Mouse (Mus musculus): ENCODE data around the gene Mmrn2. TPM values are rescaled to one million over a fixed set of nuclear protein-coding genes. Genes with fewer than 3 reads are reported as not detected.
"Not testable (repeated sequence)": the region's sequence is repeated elsewhere in the genome, so short reads cannot be mapped to it uniquely, and the experiment has no call there.

The Mmrn2 gene
- total RNA-seq, 1 experiment from 2014 or later = not detected

GRCm38 (mm10) chr14:34357671-34358455 is 17.4 kb upstream of the Mmrn2 start:
- ATAC-seq (replicated peaks in 1 of 2; ENCODE audit: insufficient read depth in 1 of 2, low FRiP score in 2 of 2, low TSS enrichment in 1 of 2, low read depth in 1 of 2, poor library complexity in 2 of 2, severe bottlenecking in 2 of 2) = no peak

- ATAC-seq (replicated peaks in 1 of 2; ENCODE audit: insufficient read depth in 1 of 2, low FRiP score in 2 of 2, low TSS enrichment in 1 of 2, low read depth in 1 of 2, poor library complexity in 2 of 2, severe bottlenecking in 2 of 2) = no peak
Measured at GRCm38 (mm10) chr14:34359676-34360244, 15.5 kb upstream of the Mmrn2 start.

- ATAC-seq (replicated peaks in 1 of 2; ENCODE audit: insufficient read depth in 1 of 2, low FRiP score in 2 of 2, low TSS enrichment in 1 of 2, low read depth in 1 of 2, poor library complexity in 2 of 2, severe bottlenecking in 2 of 2) = no peak
Measured at GRCm38 (mm10) chr14:34360251-34360650, 15.0 kb upstream of the Mmrn2 start.

GRCm38 (mm10) chr14:34362135-34362534 is 13.1 kb upstream of the Mmrn2 start:
- no peak for ATAC-seq (replicated peaks in 1 of 2; ENCODE audit: insufficient read depth in 1 of 2, low FRiP score in 2 of 2, low TSS enrichment in 1 of 2, low read depth in 1 of 2, poor library complexity in 2 of 2, severe bottlenecking in 2 of 2)

GRCm38 (mm10) chr14:34362726-34363445 is 12.4 kb upstream of the Mmrn2 start:
- ATAC-seq (replicated peaks in 1 of 2; ENCODE audit: insufficient read depth in 1 of 2, low FRiP score in 2 of 2, low TSS enrichment in 1 of 2, low read depth in 1 of 2, poor library complexity in 2 of 2, severe bottlenecking in 2 of 2) = peak; percentile 65 to 76

GRCm38 (mm10) chr14:34363490-34364253 is 11.6 kb upstream of the Mmrn2 start:
- ATAC-seq (replicated peaks in 1 of 2; ENCODE audit: insufficient read depth in 1 of 2, low FRiP score in 2 of 2, low TSS enrichment in 1 of 2, low read depth in 1 of 2, poor library complexity in 2 of 2, severe bottlenecking in 2 of 2) = peak; percentile 68 to 79

GRCm38 (mm10) chr14:34364254-34365146 is 10.8 kb upstream of the Mmrn2 start:
- ATAC-seq (replicated peaks in 1 of 2; ENCODE audit: insufficient read depth in 1 of 2, low FRiP score in 2 of 2, low TSS enrichment in 1 of 2, low read depth in 1 of 2, poor library complexity in 2 of 2, severe bottlenecking in 2 of 2) = not testable (repeated sequence)

GRCm38 (mm10) chr14:34365147-34365507 is 10.1 kb upstream of the Mmrn2 start:
- ATAC-seq (replicated peaks in 1 of 2; ENCODE audit: insufficient read depth in 1 of 2, low FRiP score in 2 of 2, low TSS enrichment in 1 of 2, low read depth in 1 of 2, poor library complexity in 2 of 2, severe bottlenecking in 2 of 2) = no peak

- no peak for ATAC-seq (replicated peaks in 1 of 2; ENCODE audit: insufficient read depth in 1 of 2, low FRiP score in 2 of 2, low TSS enrichment in 1 of 2, low read depth in 1 of 2, poor library complexity in 2 of 2, severe bottlenecking in 2 of 2)
Measured at GRCm38 (mm10) chr14:34370203-34370602, 5.1 kb upstream of the Mmrn2 start.

GRCm38 (mm10) chr14:34370921-34371320 is 4.3 kb upstream of the Mmrn2 start:
- ATAC-seq (replicated peaks in 1 of 2; ENCODE audit: insufficient read depth in 1 of 2, low FRiP score in 2 of 2, low TSS enrichment in 1 of 2, low read depth in 1 of 2, poor library complexity in 2 of 2, severe bottlenecking in 2 of 2) = no peak

GRCm38 (mm10) chr14:34371763-34372162 is 3.5 kb upstream of the Mmrn2 start:
- no peak for ATAC-seq (replicated peaks in 1 of 2; ENCODE audit: insufficient read depth in 1 of 2, low FRiP score in 2 of 2, low TSS enrichment in 1 of 2, low read depth in 1 of 2, poor library complexity in 2 of 2, severe bottlenecking in 2 of 2)

- no peak for ATAC-seq (replicated peaks in 1 of 2; ENCODE audit: insufficient read depth in 1 of 2, low FRiP score in 2 of 2, low TSS enrichment in 1 of 2, low read depth in 1 of 2, poor library complexity in 2 of 2, severe bottlenecking in 2 of 2)
Measured at GRCm38 (mm10) chr14:34372646-34373045, 2.6 kb upstream of the Mmrn2 start.

- ATAC-seq (replicated peaks in 1 of 2; ENCODE audit: insufficient read depth in 1 of 2, low FRiP score in 2 of 2, low TSS enrichment in 1 of 2, low read depth in 1 of 2, poor library complexity in 2 of 2, severe bottlenecking in 2 of 2) = no peak
Measured at GRCm38 (mm10) chr14:34373581-34373980, 1.7 kb upstream of the Mmrn2 start.

- ATAC-seq (replicated peaks in 1 of 2; ENCODE audit: insufficient read depth in 1 of 2, low FRiP score in 2 of 2, low TSS enrichment in 1 of 2, low read depth in 1 of 2, poor library complexity in 2 of 2, severe bottlenecking in 2 of 2) = no peak
Measured at GRCm38 (mm10) chr14:34374577-34374976, 688 bp upstream of the Mmrn2 start, which contains the start of gene Sncg. Gene Sncg, minus strand, starts transcription at chr14:34374789.

- ATAC-seq (replicated peaks in 1 of 2; ENCODE audit: insufficient read depth in 1 of 2, low FRiP score in 2 of 2, low TSS enrichment in 1 of 2, low read depth in 1 of 2, poor library complexity in 2 of 2, severe bottlenecking in 2 of 2) = no peak
Measured at GRCm38 (mm10) chr14:34375941-34376340, 676 bp downstream of the Mmrn2 start.

- ATAC-seq (replicated peaks in 1 of 2; ENCODE audit: insufficient read depth in 1 of 2, low FRiP score in 2 of 2, low TSS enrichment in 1 of 2, low read depth in 1 of 2, poor library complexity in 2 of 2, severe bottlenecking in 2 of 2) = no peak
Measured at GRCm38 (mm10) chr14:34377121-34377520, 1.9 kb downstream of the Mmrn2 start.

All from hematopoietic stem cell, adult 5-6 weeks (primary cell).